Mouse (Mus musculus) neural tube, embryonic 15.5 days (tissue): ENCODE results near the gene Mthfd2. TPM values are rescaled to one million over a fixed set of nuclear protein-coding genes. Genes with fewer than 3 reads are reported as not detected.

ENCODE experiments used
- polyA plus RNA-seq: library from polyadenylated mRNA; unstranded; fragments of >200 nt; fragmentation: Nextera tagmentation; extraction: Ambion mirVana; gene quantifications from 2 replicates; pipeline ENCODE4 v1.2.1, GENCODE M21; 2015

Gene Mthfd2
- polyA plus RNA-seq, 1 experiment from 2014 or later: 30.9 TPM

Other genes starting within 250 kb of the Mthfd2 start
- 45.4 and 50.8 TPM in 2 replicates for gene Pcgf1, start 248.0 kb downstream of the Mthfd2 start, polyA plus RNA-seq
- 0.24 and 0.32 TPM in 2 replicates for gene Lbx2, start 239.5 kb downstream of the Mthfd2 start, polyA plus RNA-seq
- 7.0 and 7.7 TPM in 2 replicates for gene Ccdc142, start 224.3 kb downstream of the Mthfd2 start, polyA plus RNA-seq
- 4.8 and 7.6 TPM in 2 replicates for gene Gm42688, start 224.3 kb downstream of the Mthfd2 start, polyA plus RNA-seq
- 121 and 123 TPM in 2 replicates for gene Mrpl53, start 216.9 kb downstream of the Mthfd2 start, polyA plus RNA-seq
- 26.1 and 31.3 TPM in 2 replicates for gene Mogs, start 210.4 kb downstream of the Mthfd2 start, polyA plus RNA-seq
- 146 and 155 TPM in 2 replicates for gene Wbp1, start 204.3 kb downstream of the Mthfd2 start, polyA plus RNA-seq
- gene Ino80b, start 200.5 kb downstream of the Mthfd2 start, polyA plus RNA-seq: 12.0 and 12.3 TPM in 2 replicates
- 17.1 and 23.7 TPM in 2 replicates for gene Rtkn, start 190.4 kb downstream of the Mthfd2 start, polyA plus RNA-seq
- gene Wdr54, start 169.5 kb downstream of the Mthfd2 start, polyA plus RNA-seq: 14.7 and 18.6 TPM in 2 replicates
- gene 1700003E16Rik, start 169.5 kb downstream of the Mthfd2 start, polyA plus RNA-seq: 7.9 and 8.2 TPM in 2 replicates
- gene Dctn1, start 160.0 kb downstream of the Mthfd2 start, polyA plus RNA-seq: 149 and 153 TPM in 2 replicates
- 0.27 and 0.57 TPM in 2 replicates for gene Slc4a5, start 106.1 kb downstream of the Mthfd2 start, polyA plus RNA-seq
- gene Mob1a, start 108 bp upstream of the Mthfd2 start, polyA plus RNA-seq: 20.2 and 31.3 TPM in 2 replicates
- 60.1 and 73.0 TPM in 2 replicates for gene Bola3, start 23.2 kb upstream of the Mthfd2 start, polyA plus RNA-seq
- 57.9 and 58.9 TPM in 2 replicates for gene Tet3, start 133.2 kb upstream of the Mthfd2 start, polyA plus RNA-seq
- 74.3 and 74.4 TPM in 2 replicates for gene Dguok, start 181.1 kb upstream of the Mthfd2 start, polyA plus RNA-seq
- gene Actg2, start 210.4 kb upstream of the Mthfd2 start, polyA plus RNA-seq: 2.3 and 128 TPM in 2 replicates
- 55.3 and 60.2 TPM in 2 replicates for gene Stambp, start 246.8 kb upstream of the Mthfd2 start, polyA plus RNA-seq